Mouse (Mus musculus) heart, embryonic 14.5 days (tissue): ENCODE measurements around the gene Endov. TPM values are rescaled to one million over a fixed set of nuclear protein-coding genes. Genes with fewer than 3 reads are reported as not detected.
A peak's percentile ranks its signal among the peaks of the same experiment; 100 is the strongest.

Experiments
- ATAC-seq: fragments of 200-750 bp; cut with Nextera tagmentation; 2 replicates; pipeline ENCODE4 v1.8.0; 2017; ENCODE audit warnings: low read depth, moderate TSS enrichment; ENCODE audit not compliant: insufficient number of reproducible peaks, insufficient read depth, low FRiP score
- H3K27ac ChIP-seq, 2 experiments: fragments of 200-500 bp in 1 of 2; fragments of 300-500 bp in 1 of 2; sonication (generic) in 1 of 2; replicated peaks in 1 of 2; 2 replicates each; pipeline ENCODE4 v1.5.1; 2012 to 2014; ENCODE audit warnings: low read depth in 2 of 2, low read length in 2 of 2, control low read depth in 1 of 2, mild to moderate bottlenecking in 1 of 2, mixed read lengths in 1 of 2; ENCODE audit not compliant: control insufficient read depth in 1 of 2, insufficient read depth in 1 of 2
- H3K27me3 ChIP-seq: fragments of 300-500 bp; sonication (generic); 2 replicates; pipeline ENCODE4 v1.6.1; 2014; ENCODE audit warnings: mild to moderate bottlenecking, low read length, control low read depth; ENCODE audit not compliant: control insufficient read depth, insufficient read depth
- H3K36me3 ChIP-seq: fragments of 300-500 bp; sonication (generic); 2 replicates; pipeline ENCODE4 v1.6.1; 2014; ENCODE audit warnings: mild to moderate bottlenecking, control low read depth, low read length, mixed read lengths; ENCODE audit not compliant: control insufficient read depth, insufficient read depth
- H3K4me1 ChIP-seq, 2 experiments: fragments of 200-500 bp in 1 of 2; fragments of 300-500 bp in 1 of 2; sonication (generic) in 1 of 2; 2 replicates each; pipeline ENCODE4 v1.6.1; 2012 to 2014; ENCODE audit warnings: low read length in 2 of 2, control low read depth in 1 of 2, mixed read lengths in 1 of 2; ENCODE audit not compliant: control insufficient read depth in 2 of 2, insufficient read depth in 2 of 2
- H3K4me2 ChIP-seq: fragments of 300-500 bp; sonication (generic); 2 replicates; pipeline ENCODE4 v1.6.1; 2014; ENCODE audit warnings: mild to moderate bottlenecking, low read length
- H3K4me3 ChIP-seq, 2 experiments: fragments of 200-500 bp in 1 of 2; fragments of 300-500 bp in 1 of 2; sonication (generic) in 1 of 2; 2 replicates each; pipeline ENCODE4 v1.5.1; 2012 to 2014; ENCODE audit warnings: low read length in 2 of 2, mild to moderate bottlenecking in 2 of 2, control low read depth in 1 of 2, low read depth in 1 of 2, moderate library complexity in 1 of 2; ENCODE audit not compliant: control insufficient read depth in 1 of 2, insufficient read depth in 1 of 2
- H3K9ac ChIP-seq: fragments of 300-500 bp; sonication (generic); 2 replicates; pipeline ENCODE4 v1.6.1; 2014; ENCODE audit warnings: mild to moderate bottlenecking, low read length
- H3K9me3 ChIP-seq: fragments of 300-500 bp; sonication (generic); 2 replicates; pipeline ENCODE4 v1.6.1; 2016; ENCODE audit warnings: low read length, control low read depth; ENCODE audit not compliant: control insufficient read depth
- WGBS: fragments of 180-500 bp; shearing (Covaris S2); extraction: QIAGEN DNeasy Blood & Tissue Kit; methylation state at CpG from one replicate; pipeline ENCODE4 v1.1.7; 2014; 5-methylcytosine and 5-hydroxymethylcytosine counted together
- polyA plus RNA-seq: library from polyadenylated mRNA; unstranded; fragments of >200 nt; fragmentation: Nextera tagmentation; extraction: Ambion mirVana; gene quantifications from 2 replicates; pipeline ENCODE4 v1.2.1, GENCODE M21; 2014

Endov gene
- polyA plus RNA-seq, 1 experiment from 2014 or later = 9.1 TPM

DNA sequence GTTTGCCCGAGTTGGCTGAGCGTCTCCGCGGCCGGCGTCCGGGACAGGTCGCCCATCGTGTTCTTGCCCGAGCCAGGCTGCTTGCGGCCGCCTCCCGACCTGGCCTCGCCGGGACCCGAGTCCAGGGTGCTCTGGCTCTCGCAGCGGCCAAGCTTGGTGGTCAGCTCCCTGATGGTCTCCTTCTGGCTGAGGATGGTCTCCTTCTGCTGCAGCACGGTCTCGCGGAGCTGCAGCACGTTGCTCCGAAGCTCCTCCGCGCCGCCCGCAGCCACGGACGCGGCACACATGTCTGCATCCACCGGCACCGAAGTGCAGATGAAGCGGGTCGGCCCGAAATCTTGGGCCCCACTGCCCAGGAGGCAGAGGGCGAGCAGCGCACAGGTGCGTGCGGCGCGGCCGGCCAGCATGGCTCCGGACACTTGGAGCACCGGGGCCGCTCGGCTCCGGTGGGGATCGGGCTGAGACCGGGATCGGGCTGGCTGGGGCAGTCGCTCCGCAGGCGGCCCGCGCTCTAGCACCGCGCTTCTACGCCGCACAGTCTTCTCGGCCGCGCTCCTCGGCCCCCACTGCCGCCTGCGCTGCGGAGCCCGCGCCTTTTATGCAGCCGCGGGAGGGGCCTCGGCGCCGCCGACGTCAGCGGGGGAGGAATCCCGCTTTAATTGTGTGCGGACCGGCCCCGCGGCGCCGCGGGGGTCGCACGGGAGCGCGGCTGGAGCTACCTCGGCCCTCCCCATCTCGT lies 56.2 kb downstream of the Endov start, which contains the start of gene Nptx1:
Gene Nptx1 (minus strand): TSS at position 571 of the 739 bp plus-strand sequence.
- Histone ChIP-seq H3K4me2 (peak within 1 kb of the TSS; percentile 87), H3K4me1 (peaks cover 14 to 36% of the 10 kb centered on the region in 2 experiments; a peak in 3 of 4 replicates), H3K4me3 (peak within 1 kb of the TSS; percentile 51 to 57), H3K27me3 (peaks cover 96% of the 10 kb centered on the region), H3K27ac (no peak within 1 kb of the TSS), H3K9me3 (no peaks in the 10 kb centered on the region), H3K9ac (peak within 1 kb of the TSS; percentile 59), H3K36me3 (no peaks in the 10 kb centered on the region)
- ATAC-seq = no peak
- WGBS = 0% methylated on average over 85 of the region's 90 CpGs

DNA sequence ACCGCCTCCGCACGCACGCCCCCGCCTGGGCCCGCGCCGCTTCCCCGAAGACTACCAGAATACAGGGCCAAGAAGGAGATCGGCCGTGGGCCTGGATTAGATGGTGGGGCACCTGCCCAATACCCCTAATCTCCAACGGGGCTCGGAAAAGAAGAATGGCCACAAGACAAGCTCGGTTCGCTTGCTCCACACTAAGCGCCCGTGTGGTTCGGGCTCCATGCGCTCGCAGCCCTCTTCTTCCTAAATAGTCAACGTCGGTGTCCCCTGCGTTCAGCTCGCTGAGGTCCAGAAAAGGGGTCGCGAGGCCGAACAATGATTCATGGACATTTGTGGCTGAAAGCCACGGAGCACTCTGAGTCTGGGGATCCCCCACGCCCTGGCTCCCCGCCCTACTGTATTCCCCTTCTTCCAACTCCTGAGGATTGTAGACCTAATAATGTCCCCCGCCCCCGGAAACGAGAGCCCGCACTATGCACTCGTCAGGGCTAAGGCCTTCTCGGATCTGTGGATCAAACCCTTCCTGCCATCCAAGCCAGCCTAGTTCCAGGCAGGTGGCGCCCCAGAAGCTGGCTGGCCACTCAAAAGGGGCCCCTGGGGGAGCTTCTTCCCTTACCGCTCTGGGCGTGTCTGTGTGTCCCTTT lies 56.9 kb downstream of the Endov start:
- peaks cover 89% of the 10 kb centered on the region for H3K27me3 ChIP-seq
- no peaks in the 10 kb centered on the region for H3K36me3 ChIP-seq
- peak overlapping the region; percentile 59 for H3K9ac ChIP-seq
- ATAC-seq = no peak
- no peak overlapping the region for H3K27ac ChIP-seq
- H3K4me1 ChIP-seq = peaks cover 14 to 36% of the 10 kb centered on the region in 2 experiments; a peak in 3 of 4 replicates
- under 1% methylated on average over 39 of the region's 39 CpGs for WGBS
- no peaks in the 10 kb centered on the region for H3K9me3 ChIP-seq
- peak overlapping the region; percentile 87 for H3K4me2 ChIP-seq
- peak overlapping the region; percentile 51 to 57 for H3K4me3 ChIP-seq

DNA sequence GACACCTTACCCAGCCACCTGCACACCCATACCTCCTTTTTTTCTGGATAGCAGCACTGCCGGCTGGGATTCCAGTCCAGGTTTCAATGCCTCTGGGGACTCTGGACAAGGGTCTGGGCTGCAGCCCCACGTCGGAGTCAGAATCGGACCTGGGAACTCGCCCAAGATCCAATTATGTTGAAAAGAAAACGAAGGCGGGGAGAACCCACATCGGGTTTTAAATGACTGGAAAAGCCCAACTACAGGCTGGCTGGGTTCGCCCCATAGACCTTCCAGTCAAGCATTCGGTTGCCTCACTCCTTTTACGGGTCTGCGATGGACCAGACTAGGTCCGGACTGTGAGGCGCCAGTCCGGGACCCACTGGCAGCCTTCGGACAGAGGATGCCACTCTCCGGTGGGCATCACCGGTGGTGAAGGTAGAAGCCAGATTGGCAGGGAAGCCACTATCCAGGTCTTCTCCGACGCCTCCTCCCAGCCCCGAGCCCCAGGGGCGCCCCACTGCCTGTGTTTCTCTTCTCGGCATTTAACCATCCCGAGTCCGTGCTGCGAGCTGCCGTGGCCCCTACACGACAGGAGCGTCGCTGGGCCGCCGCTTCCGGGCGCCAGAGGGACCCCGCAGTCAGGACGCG lies 57.7 kb downstream of the Endov start:
- 2% methylated on average over 37 of the region's 37 CpGs for WGBS
- peak overlapping the region; percentile 28 to 57 for H3K4me3 ChIP-seq
- no peaks in the 10 kb centered on the region for H3K36me3 ChIP-seq
- no peak for ATAC-seq
- no peak overlapping the region for H3K27ac ChIP-seq
- H3K4me2 ChIP-seq = peak overlapping the region; percentile 87
- no peaks in the 10 kb centered on the region for H3K9me3 ChIP-seq
- H3K9ac ChIP-seq = peak overlapping the region; percentile 45
- peaks cover 83% of the 10 kb centered on the region for H3K27me3 ChIP-seq
- H3K4me1 ChIP-seq = peaks cover 14 to 36% of the 10 kb centered on the region in 2 experiments; a peak in 3 of 4 replicates

DNA sequence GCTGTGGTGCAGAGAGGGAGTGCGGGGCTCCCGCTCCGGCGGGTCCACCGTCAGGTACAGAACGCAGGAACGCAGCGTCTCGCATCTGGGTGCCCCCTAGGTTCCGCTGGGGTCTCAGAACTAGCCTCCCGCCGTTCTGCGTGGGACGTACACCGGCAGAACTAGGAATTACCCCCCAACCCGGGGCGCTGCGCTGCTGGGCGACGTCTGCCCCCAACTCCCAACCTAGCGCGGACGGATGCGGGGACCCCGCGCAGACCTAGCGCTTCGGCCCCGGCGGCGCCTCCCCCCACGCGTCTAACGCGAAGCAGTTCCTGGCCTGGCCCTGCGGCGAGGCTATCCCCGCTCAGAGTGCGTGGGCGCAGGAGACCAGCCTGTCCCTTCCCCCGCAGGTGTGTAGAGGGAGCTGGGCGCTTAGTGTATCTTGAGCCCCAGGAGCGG lies 58.2 kb downstream of the Endov start:
- Histone ChIP-seq H3K9ac (peak overlapping the region; percentile 45), H3K36me3 (no peaks in the 10 kb centered on the region), H3K27ac (no peak overlapping the region), H3K4me2 (peak overlapping the region; percentile 87), H3K4me1 (peaks cover 14 to 36% of the 10 kb centered on the region in 2 experiments; a peak in 3 of 4 replicates), H3K9me3 (no peaks in the 10 kb centered on the region), H3K4me3 (peak overlapping the region; percentile 28 to 57), H3K27me3 (peaks cover 82% of the 10 kb centered on the region)
- WGBS = under 1% methylated on average over 42 of the region's 43 CpGs
- no peak for ATAC-seq

DNA sequence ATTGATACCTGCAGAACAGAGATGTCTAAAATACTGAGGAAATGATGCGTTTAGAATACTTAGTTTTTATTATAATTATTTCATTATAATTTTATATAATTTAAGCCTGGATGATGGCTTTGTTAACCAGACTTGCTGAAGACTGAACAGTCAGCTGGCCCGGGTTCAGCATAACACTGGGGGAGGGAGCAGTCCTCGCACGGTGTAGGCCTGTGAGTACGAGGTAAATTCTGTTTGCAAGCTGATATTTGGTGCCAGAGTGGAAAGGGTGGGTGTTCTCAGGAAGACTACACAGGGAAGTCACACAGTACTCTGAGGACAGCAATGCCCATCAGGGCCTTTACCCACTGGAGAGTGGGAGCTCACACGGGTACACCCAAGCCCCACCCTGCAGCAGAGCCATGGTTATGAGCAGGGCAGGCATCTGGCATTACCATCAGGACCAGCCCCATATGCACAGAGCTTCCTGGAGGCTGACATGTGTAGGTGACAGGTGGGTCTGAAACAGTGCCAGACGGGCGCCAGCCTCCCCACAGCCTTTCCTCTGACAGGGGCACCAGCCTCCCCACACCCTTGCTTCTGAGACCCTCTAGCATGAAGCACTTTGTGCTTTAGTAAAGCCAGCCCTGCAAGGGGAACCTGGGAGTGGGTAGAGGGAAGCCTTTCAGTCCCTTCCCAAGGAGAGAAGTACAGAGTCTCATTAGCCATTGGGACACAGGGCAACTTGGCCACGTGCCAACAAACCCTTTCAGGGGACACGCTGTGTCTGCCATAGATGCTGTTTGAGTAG lies 59.6 kb downstream of the Endov start:
- no peak overlapping the region for H3K4me3 ChIP-seq
- WGBS = 54% methylated on average over 10 of the region's 10 CpGs
- H3K27me3 ChIP-seq = peaks cover 70% of the 10 kb centered on the region
- H3K4me1 ChIP-seq = peaks cover 14 to 36% of the 10 kb centered on the region in 2 experiments; a peak in 3 of 4 replicates
- no peak overlapping the region for H3K9ac ChIP-seq
- H3K4me2 ChIP-seq = no peak overlapping the region
- no peak for ATAC-seq
- H3K27ac ChIP-seq = no peak overlapping the region
- H3K36me3 ChIP-seq = no peaks in the 10 kb centered on the region
- H3K9me3 ChIP-seq = no peaks in the 10 kb centered on the region

DNA sequence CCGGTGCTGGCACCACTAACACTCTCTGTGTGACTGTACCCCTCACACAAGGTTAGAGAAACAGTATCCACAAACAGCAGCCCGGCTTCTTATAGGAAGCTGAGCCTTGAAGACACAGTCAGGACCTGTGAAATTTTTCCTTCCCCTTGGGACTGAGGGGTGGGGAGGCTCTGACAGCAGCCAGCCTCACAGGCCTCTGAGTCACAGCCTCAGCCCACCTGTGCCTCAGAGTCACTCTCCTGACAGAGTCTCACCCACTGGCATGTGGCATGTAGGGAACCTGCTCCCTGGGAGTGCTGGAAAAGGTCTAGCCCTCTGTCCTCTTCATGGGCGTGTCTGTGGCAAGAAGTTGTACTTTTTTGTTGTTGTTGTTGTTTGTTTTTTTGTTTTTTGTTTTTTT lies 60.3 kb downstream of the Endov start:
- Histone ChIP-seq H3K27ac (no peak overlapping the region), H3K4me2 (no peak overlapping the region), H3K9ac (no peak overlapping the region), H3K27me3 (peaks cover 70% of the 10 kb centered on the region), H3K4me1 (peaks cover 14 to 32% of the 10 kb centered on the region in 2 experiments; a peak in 3 of 4 replicates), H3K36me3 (no peaks in the 10 kb centered on the region), H3K4me3 (no peak overlapping the region), H3K9me3 (no peaks in the 10 kb centered on the region)
- WGBS = 41% methylated on average over 3 of the region's 3 CpGs
- ATAC-seq = no peak

DNA sequence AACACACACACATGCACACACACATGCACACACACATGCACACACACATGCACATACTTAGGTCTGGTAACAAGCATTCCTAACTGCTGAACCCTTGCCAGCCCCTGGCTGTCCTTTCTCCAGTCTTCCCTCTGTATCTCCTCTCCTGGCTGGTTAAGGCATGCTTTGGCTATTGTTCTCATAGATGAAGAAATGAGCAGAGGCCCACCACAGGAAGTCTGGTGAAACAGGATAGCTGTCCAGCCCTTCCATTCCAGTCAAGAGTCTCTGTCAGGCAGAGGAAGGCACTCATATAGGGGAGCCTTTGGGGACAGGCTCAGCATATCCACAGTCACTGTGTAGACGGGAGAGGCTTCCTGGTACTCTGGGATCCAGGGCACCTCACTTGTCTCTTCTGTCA lies 61.2 kb downstream of the Endov start:
- Histone ChIP-seq H3K36me3 (no peaks in the 10 kb centered on the region), H3K27me3 (peaks cover 64% of the 10 kb centered on the region), H3K4me3 (no peak overlapping the region), H3K4me1 (peaks cover 12 to 23% of the 10 kb centered on the region in 2 experiments; a peak in 3 of 4 replicates), H3K4me2 (no peak overlapping the region), H3K9me3 (no peaks in the 10 kb centered on the region), H3K27ac (peak overlapping the region in 1 of 2 experiments; percentile 17; a peak in 1 of 4 replicates), H3K9ac (no peak overlapping the region)
- WGBS = 27% methylated on average over 1 of the region's 1 CpGs
- ATAC-seq = no peak; the same call in 1 of the 2 replicates
